Comparison of ENCODE assay signal across 19 mouse cellular contexts in genomic region chr8:106962322-106962721, GRCm38 (mm10). TPM values are rescaled to one million over a fixed set of nuclear protein-coding genes. Genes with fewer than 3 reads are reported as not detected.
A peak's percentile ranks its signal among the peaks of the same experiment; 100 is the strongest.
DNase-seq lines count a peak whose midpoint lies in the region; ATAC-seq lines count a peak whose summit lies in the region.
"Had no signal": no experiment of that assay in that cellular context is flagged by ENCODE, and none has a peak within 500 bp of the region (broad histone marks: within the 10 kb centered on the region; RNA-seq: fewer than 3 reads in every experiment).

No protein-coding gene starts in this region.

- peak; percentile 73 for ATAC-seq in frontal cortex, adult (ENCODE audit: low TSS enrichment)
- ATAC-seq in embryonic facial prominence, embryonic 15.5 days (ENCODE audit: insufficient number of reproducible peaks, low FRiP score, low TSS enrichment, low read depth), result no peak

- no peak for DNase-seq in frontal cortex, postnatal 10 days (ENCODE audit: low spot score in 2 of 2)
- peak; percentile 38 for DNase-seq in kidney, adult 11 months
- DNase-seq in kidney, adult 18-20 months, result no peak
- DNase-seq in kidney, postnatal 36 days, result peak; percentile 54 to 59
- DNase-seq in ovary, postnatal 14 days (ENCODE audit: low spot score), result no peak
- DNase-seq in cerebellum, postnatal 36 days, result no peak
- DNase-seq: adrenal gland, adult 2 months; cerebellum, adult 11 months; cerebellum, postnatal 25 days; gastrocnemius, postnatal 36 days; layer of hippocampus, postnatal 36 days; lung, adult 18-20 months; lung, postnatal 4 days; thymus, postnatal 36 days had no signal

- WGBS in embryonic facial prominence, embryonic 15.5 days, result 66% methylated on average over 3 of the region's 3 CpGs

- no peaks in the 10 kb centered on the region for H3K36me3 ChIP-seq in embryonic facial prominence, embryonic 15.5 days
- H3K36me3 ChIP-seq: hindbrain, embryonic 10.5 days; limb, embryonic 15.5 days had no signal

- H3K9me3 ChIP-seq in embryonic facial prominence, embryonic 15.5 days (replicated peaks), result no peaks in the 10 kb centered on the region
- H3K9me3 ChIP-seq: hindbrain, embryonic 10.5 days; limb, embryonic 15.5 days had no signal

- no peak overlapping the region for H3K9ac ChIP-seq in embryonic facial prominence, embryonic 15.5 days
- H3K9ac ChIP-seq: limb, embryonic 15.5 days had no signal

- H3K4me2 ChIP-seq in embryonic facial prominence, embryonic 15.5 days (replicated peaks), result no peak overlapping the region
- H3K4me2 ChIP-seq: limb, embryonic 15.5 days; midbrain, embryonic 11.5 days had no signal

- 0 out of 2 replicates have a peak overlapping the region, but pooled peaks have one; percentile 23 for H3K27ac ChIP-seq in embryonic facial prominence, embryonic 15.5 days (replicated peaks)
- H3K27ac ChIP-seq: limb, embryonic 15.5 days had no signal

- no peak overlapping the region for H3K4me3 ChIP-seq in embryonic facial prominence, embryonic 15.5 days (replicated peaks)
- H3K4me3 ChIP-seq: hindbrain, embryonic 10.5 days; limb, embryonic 15.5 days had no signal

- H3K27me3 ChIP-seq in embryonic facial prominence, embryonic 15.5 days, result no peaks in the 10 kb centered on the region
- H3K27me3 ChIP-seq: limb, embryonic 15.5 days had no signal

- H3K4me1 ChIP-seq in embryonic facial prominence, embryonic 15.5 days, result peaks cover 4% of the 10 kb centered on the region; the same call in 1 of the 2 replicates

RNA-seq across cellular contexts. Expression of gene Sntb2, which starts 26.8 kb away (rescaled TPM):
- 18.3 and 21.6 TPM in 2 replicates for polyA plus RNA-seq in embryonic facial prominence, embryonic 15.5 days (2015; fragmentation: Nextera tagmentation; extraction: Ambion mirVana)

Comparison
In these comparisons a context has a peak if more than half of its experiments do, and no peak if none do; other contexts are left out.
1. DNase-seq: peak in kidney, adult 11 months (single experiment) and kidney, postnatal 36 days (2 of 2); none in frontal cortex, postnatal 10 days (0 of 2), kidney, adult 18-20 months (single experiment), ovary, postnatal 14 days (single experiment) and cerebellum, postnatal 36 days (0 of 2).